Mouse (Mus musculus) bone marrow, adult 2 months (tissue): Measurements from ENCODE around the gene Vwa8.

ENCODE experiments used
- CTCF ChIP-seq: fragments of 200-500 bp; IDR thresholded peaks from 2 replicates; pipeline ENCODE4 v1.5.1; 2011; ENCODE audit warnings: low read length, control low read depth; ENCODE audit not compliant: control insufficient read depth, insufficient read depth
- POLR2A ChIP-seq: fragments of 200-500 bp; IDR thresholded peaks from 2 replicates; pipeline ENCODE4 v1.6.1; 2011; ENCODE audit warnings: low read depth, mild to moderate bottlenecking, control low read depth, low read length, borderline replicate concordance; ENCODE audit not compliant: control insufficient read depth

GRCm38 (mm10) chr14:79047956-79048355 lies 199.1 kb downstream of the Vwa8 start:
- TF ChIP-seq CTCF, result no peak
- no peak for TF ChIP-seq POLR2A
